Mouse (Mus musculus) limb, embryonic 11.5 days (tissue): ENCODE results near the gene Sdk2. TPM values are rescaled to one million over a fixed set of nuclear protein-coding genes. Genes with fewer than 3 reads are reported as not detected.

ENCODE experiments used
- ATAC-seq: fragments of 200-750 bp; cut with Nextera tagmentation; 2 replicates; pipeline ENCODE4 v1.8.0; 2017; ENCODE audit warnings: low read depth; ENCODE audit not compliant: insufficient number of reproducible peaks, low FRiP score, low TSS enrichment
- DNase-seq: peaks from one replicate; pipeline ENCODE4 v3.0.0-alpha.2; 2015; ENCODE audit warnings: low spot score
- H3K27ac ChIP-seq: fragments of 300-500 bp; sonication (generic); replicated peaks from 2 replicates; pipeline ENCODE4 v1.5.1; 2014; ENCODE audit warnings: low read depth, mild to moderate bottlenecking, low read length
- H3K27me3 ChIP-seq: fragments of 300-500 bp; sonication (generic); 2 replicates; pipeline ENCODE4 v1.6.1; 2014; ENCODE audit warnings: mild to moderate bottlenecking, low read length, mixed read lengths; ENCODE audit not compliant: control insufficient read depth, insufficient read depth
- H3K36me3 ChIP-seq: fragments of 300-500 bp; sonication (generic); 2 replicates; pipeline ENCODE4 v1.6.1; 2014; ENCODE audit warnings: mild to moderate bottlenecking, low read length, moderate library complexity, mixed read lengths; ENCODE audit not compliant: control insufficient read depth, insufficient read depth
- H3K4me1 ChIP-seq: fragments of 300-500 bp; sonication (generic); 2 replicates; pipeline ENCODE4 v1.6.1; 2014; ENCODE audit warnings: low read length, mixed read lengths; ENCODE audit not compliant: control insufficient read depth, insufficient read depth
- H3K4me2 ChIP-seq: fragments of 300-500 bp; sonication (generic); 2 replicates; pipeline ENCODE4 v1.6.1; 2014; ENCODE audit warnings: low read depth, mild to moderate bottlenecking, moderate library complexity; ENCODE audit not compliant: severe bottlenecking
- H3K4me3 ChIP-seq: fragments of 300-500 bp; sonication (generic); 2 replicates; pipeline ENCODE4 v1.5.1; 2014; ENCODE audit warnings: low read depth, low read length
- H3K9ac ChIP-seq: fragments of 300-500 bp; sonication (generic); 2 replicates; pipeline ENCODE4 v1.6.1; 2014; ENCODE audit warnings: mild to moderate bottlenecking, low read length
- H3K9me3 ChIP-seq: fragments of 300-500 bp; sonication (generic); 2 replicates; pipeline ENCODE4 v1.6.1; 2016; ENCODE audit warnings: low read length; ENCODE audit not compliant: control insufficient read depth
- WGBS: fragments of 180-500 bp; shearing (Covaris S2); extraction: QIAGEN DNeasy Blood & Tissue Kit; methylation state at CpG from one replicate; pipeline ENCODE4 v1.1.7; 2014; 5-methylcytosine and 5-hydroxymethylcytosine counted together
- polyA plus RNA-seq: library from polyadenylated mRNA; unstranded; fragments of >200 nt; fragmentation: Nextera tagmentation; extraction: Ambion mirVana; gene quantifications from 2 replicates; pipeline ENCODE4 v1.2.1, GENCODE M21; 2014

Gene Sdk2
- polyA plus RNA-seq, 1 experiment from 2014 or later = 0.60 TPM

GRCm38 (mm10) chr11:113931701-113932100, 135.1 kb downstream of the Sdk2 start:
- no peaks in the 10 kb centered on the region for H3K36me3 ChIP-seq
- H3K9me3 ChIP-seq = no peaks in the 10 kb centered on the region
- H3K4me1 ChIP-seq = peaks cover 18% of the 10 kb centered on the region
- H3K4me2 ChIP-seq = no peak overlapping the region
- ATAC-seq (no peak), DNase-seq (peak; percentile 53)
- no peak overlapping the region for H3K4me3 ChIP-seq
- no peaks in the 10 kb centered on the region; the same call in 1 of the 2 replicates for H3K27me3 ChIP-seq
- 24% methylated on average over 4 of the region's 4 CpGs for WGBS
- H3K9ac ChIP-seq = no peak overlapping the region
- no peak overlapping the region; the same call in 1 of the 2 replicates for H3K27ac ChIP-seq

- H3K9me3 ChIP-seq = no peaks in the 10 kb centered on the region
- WGBS = 84% methylated on average over 11 of the region's 11 CpGs
- H3K4me1 ChIP-seq = peaks cover 15% of the 10 kb centered on the region
- no peak overlapping the region for H3K9ac ChIP-seq
- no peak overlapping the region for H3K27ac ChIP-seq
- H3K36me3 ChIP-seq = no peaks in the 10 kb centered on the region
- ATAC-seq (no peak), DNase-seq (no peak)
- H3K4me2 ChIP-seq = no peak overlapping the region
- no peaks in the 10 kb centered on the region for H3K27me3 ChIP-seq
- H3K4me3 ChIP-seq = no peak overlapping the region
These were observed 136.7 kb downstream of the Sdk2 start for GRCm38 (mm10) chr11:113930112-113930511.

DNA sequence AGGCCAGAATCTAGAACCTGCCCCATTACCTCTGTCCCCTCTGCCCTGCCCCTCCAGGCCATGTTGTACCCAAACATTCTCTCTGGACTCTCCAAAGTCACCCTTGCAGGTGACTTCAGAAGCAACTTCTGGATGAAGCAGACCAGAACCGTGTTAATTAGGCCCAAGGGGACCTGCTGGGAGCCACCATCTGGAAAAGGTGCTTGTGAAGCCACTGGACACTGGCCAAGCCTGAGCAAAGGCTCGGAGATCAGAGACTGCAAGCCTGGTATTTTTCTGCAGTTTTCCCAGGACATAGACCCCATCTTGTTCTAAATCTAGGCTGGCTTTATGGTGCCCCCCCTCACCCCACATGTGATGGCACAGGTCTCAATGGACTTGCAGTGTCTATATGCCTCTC, 138.0 kb downstream of the Sdk2 start:
- no peak for ATAC-seq
- Histone ChIP-seq H3K9ac (no peak overlapping the region), H3K4me3 (no peak overlapping the region), H3K27ac (no peak overlapping the region), H3K27me3 (no peaks in the 10 kb centered on the region), H3K4me1 (peaks cover 10% of the 10 kb centered on the region), H3K4me2 (no peak overlapping the region), H3K36me3 (no peaks in the 10 kb centered on the region), H3K9me3 (no peaks in the 10 kb centered on the region)
- DNase-seq = no peak
- WGBS = 66% methylated on average over 2 of the region's 2 CpGs

DNA sequence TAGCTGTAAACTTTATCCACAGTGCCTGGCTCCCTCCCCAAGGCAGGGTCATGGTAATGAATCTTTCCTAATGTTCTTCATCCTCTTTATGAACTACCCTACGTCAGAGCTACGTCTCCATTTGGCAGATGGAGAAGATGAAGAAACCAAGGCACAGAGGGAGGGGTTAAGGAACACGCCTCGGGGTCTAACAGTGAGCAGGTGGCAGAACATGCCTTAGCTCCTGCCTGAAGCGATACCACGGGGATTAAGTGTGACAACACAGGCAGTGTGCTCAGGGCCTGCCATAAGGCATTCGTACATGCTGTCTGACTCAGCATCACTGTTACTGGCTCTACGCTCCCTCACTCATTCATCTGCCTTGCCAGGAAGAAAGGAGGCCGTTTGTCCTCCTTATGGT, 138.6 kb downstream of the Sdk2 start:
- ATAC-seq (no peak), DNase-seq (no peak)
- no peak overlapping the region for H3K27ac ChIP-seq
- WGBS = 81% methylated on average over 9 of the region's 9 CpGs
- no peaks in the 10 kb centered on the region for H3K27me3 ChIP-seq
- H3K9ac ChIP-seq = no peak overlapping the region
- no peak overlapping the region for H3K4me3 ChIP-seq
- H3K36me3 ChIP-seq = no peaks in the 10 kb centered on the region
- peaks cover 10% of the 10 kb centered on the region for H3K4me1 ChIP-seq
- H3K9me3 ChIP-seq = no peaks in the 10 kb centered on the region
- H3K4me2 ChIP-seq = no peak overlapping the region

DNA sequence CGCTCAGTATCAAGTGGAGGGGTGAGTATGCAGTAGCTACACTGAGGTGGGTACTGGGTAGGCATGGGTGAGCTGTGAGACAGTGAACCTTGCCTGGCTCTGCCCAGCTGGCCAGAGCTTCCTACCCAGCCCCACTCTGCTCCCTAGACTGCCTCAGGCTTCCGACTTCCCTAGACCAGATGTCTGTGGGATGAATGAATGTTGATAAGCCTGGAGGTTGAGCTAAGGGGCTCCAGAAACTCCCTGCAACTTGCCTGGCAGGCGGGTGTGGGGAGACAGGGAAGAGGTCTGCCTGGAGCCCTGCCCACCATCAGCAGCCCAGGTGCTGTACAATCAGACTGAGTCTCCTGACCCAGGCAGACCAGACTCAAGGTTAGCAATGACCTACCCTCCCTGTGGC, 139.0 kb downstream of the Sdk2 start:
- Histone ChIP-seq H3K4me2 (no peak overlapping the region), H3K9ac (no peak overlapping the region), H3K4me1 (peaks cover 10% of the 10 kb centered on the region), H3K27me3 (no peaks in the 10 kb centered on the region), H3K27ac (no peak overlapping the region), H3K9me3 (no peaks in the 10 kb centered on the region), H3K4me3 (no peak overlapping the region), H3K36me3 (no peaks in the 10 kb centered on the region)
- ATAC-seq = no peak
- DNase-seq = no peak
- 69% methylated on average over 3 of the region's 3 CpGs for WGBS

DNA sequence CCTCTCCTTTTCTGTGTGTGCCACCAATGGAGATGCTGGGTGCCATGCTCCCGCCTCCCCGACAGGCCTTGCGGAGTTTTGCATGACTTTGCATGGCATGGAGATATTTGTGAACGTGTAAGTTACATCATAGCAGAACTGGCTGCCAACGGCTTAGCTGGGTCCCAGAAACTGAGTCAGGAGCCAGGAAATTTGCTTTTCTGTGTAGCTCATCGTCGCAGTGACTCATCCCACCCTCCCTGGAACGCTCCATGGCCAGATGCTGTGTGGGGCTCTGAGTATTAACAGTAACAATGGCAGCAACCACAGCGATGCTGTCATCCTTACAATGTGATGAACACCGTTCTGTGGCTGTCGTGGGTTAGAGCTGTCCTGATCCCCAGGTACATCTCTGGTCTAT, 139.6 kb downstream of the Sdk2 start:
- no peaks in the 10 kb centered on the region for H3K27me3 ChIP-seq
- 91% methylated on average over 11 of the region's 11 CpGs for whole genome bisulfite sequencing
- H3K4me2 ChIP-seq = no peak overlapping the region
- no peak overlapping the region for H3K27ac ChIP-seq
- DNase-seq (no peak), ATAC-seq (no peak)
- H3K9ac ChIP-seq = no peak overlapping the region
- peaks cover 10% of the 10 kb centered on the region for H3K4me1 ChIP-seq
- H3K4me3 ChIP-seq = no peak overlapping the region
- no peaks in the 10 kb centered on the region for H3K36me3 ChIP-seq
- H3K9me3 ChIP-seq = no peaks in the 10 kb centered on the region

DNA sequence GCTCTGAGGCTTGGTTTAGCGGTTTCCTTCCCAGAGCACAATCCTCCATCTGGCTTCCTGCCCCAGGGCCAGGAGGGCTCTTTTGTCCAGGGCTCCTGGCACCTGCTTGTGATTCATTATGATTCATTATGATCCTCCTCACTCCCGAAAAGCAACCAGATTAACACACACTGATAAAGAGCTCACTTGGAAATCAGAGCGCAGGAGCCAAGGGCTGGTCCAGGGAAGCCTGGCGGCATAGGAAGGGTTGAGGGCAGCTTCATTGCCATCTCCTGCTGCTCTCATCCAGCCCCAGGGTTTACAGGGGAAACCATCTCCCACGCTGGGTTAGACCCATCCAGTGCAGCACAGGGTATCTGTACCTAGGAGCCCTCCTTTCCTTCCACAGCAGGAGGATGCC, 143.7 kb downstream of the Sdk2 start:
- no peak for ATAC-seq
- Histone ChIP-seq H3K9me3 (no peaks in the 10 kb centered on the region), H3K4me3 (no peak overlapping the region), H3K27ac (no peak overlapping the region), H3K4me2 (no peak overlapping the region), H3K36me3 (no peaks in the 10 kb centered on the region), H3K4me1 (no peaks in the 10 kb centered on the region), H3K9ac (no peak overlapping the region), H3K27me3 (no peaks in the 10 kb centered on the region)
- WGBS = 69% methylated on average over 5 of the region's 5 CpGs
- DNase-seq = no peak

DNA sequence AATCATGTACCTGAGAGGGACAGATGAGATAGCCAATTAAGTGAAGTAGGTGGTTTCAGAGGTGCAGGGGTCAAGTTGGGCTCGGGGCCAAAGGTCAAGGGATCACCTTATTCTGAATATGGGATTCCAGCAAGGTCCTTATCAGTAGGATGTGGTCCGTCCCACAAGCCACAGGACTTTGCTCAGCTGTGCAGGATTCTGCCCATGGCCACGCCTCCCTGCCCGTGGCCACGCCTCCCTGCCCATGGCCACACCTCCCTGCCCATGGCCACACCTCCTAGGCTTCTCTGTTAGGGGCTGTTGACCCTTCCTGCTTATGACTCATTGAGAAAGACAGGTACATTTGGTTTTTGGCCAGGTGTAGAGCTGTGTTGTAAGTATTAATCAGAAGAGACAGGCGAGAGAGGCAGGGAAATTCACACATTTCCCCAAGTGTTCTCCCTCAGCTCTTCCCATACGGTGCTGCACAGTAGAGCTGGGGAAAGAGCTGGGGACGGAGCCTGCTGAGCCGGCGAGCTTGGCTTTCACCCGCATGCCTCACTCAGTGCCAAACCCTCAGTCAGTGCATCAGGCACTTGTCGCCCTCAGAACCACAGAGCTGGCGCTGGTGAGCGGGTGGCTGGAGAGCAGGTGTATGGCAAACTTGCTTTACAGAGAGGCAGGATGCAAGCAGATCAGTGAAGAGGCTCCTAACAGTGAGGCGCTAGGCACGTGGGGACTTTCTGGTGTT, 163.6 kb downstream of the Sdk2 start:
- no peaks in the 10 kb centered on the region for H3K36me3 ChIP-seq
- no peaks in the 10 kb centered on the region for H3K27me3 ChIP-seq
- DNase-seq = no peak
- no peak overlapping the region for H3K9ac ChIP-seq
- H3K9me3 ChIP-seq = no peaks in the 10 kb centered on the region
- no peak overlapping the region for H3K4me2 ChIP-seq
- peaks cover 6% of the 10 kb centered on the region; the same call in 1 of the 2 replicates for H3K4me1 ChIP-seq
- WGBS = 70% methylated on average over 16 of the region's 16 CpGs
- no peak overlapping the region for H3K4me3 ChIP-seq
- H3K27ac ChIP-seq = no peak overlapping the region
- ATAC-seq = no peak

GRCm38 (mm10) chr11:113901906-113902305, 164.9 kb downstream of the Sdk2 start:
- H3K9ac ChIP-seq = no peak overlapping the region
- no peak overlapping the region for H3K4me3 ChIP-seq
- no peak overlapping the region for H3K27ac ChIP-seq
- H3K36me3 ChIP-seq = no peaks in the 10 kb centered on the region
- no peaks in the 10 kb centered on the region for H3K27me3 ChIP-seq
- ATAC-seq (no peak), DNase-seq (no peak)
- H3K4me1 ChIP-seq = peaks cover 4% of the 10 kb centered on the region; the same call in 1 of the 2 replicates
- H3K4me2 ChIP-seq = no peak overlapping the region
- WGBS = 74% methylated on average over 7 of the region's 7 CpGs
- H3K9me3 ChIP-seq = no peaks in the 10 kb centered on the region
